8 mouse cellular contexts compared by ENCODE assay signal in the genomic region with DNA sequence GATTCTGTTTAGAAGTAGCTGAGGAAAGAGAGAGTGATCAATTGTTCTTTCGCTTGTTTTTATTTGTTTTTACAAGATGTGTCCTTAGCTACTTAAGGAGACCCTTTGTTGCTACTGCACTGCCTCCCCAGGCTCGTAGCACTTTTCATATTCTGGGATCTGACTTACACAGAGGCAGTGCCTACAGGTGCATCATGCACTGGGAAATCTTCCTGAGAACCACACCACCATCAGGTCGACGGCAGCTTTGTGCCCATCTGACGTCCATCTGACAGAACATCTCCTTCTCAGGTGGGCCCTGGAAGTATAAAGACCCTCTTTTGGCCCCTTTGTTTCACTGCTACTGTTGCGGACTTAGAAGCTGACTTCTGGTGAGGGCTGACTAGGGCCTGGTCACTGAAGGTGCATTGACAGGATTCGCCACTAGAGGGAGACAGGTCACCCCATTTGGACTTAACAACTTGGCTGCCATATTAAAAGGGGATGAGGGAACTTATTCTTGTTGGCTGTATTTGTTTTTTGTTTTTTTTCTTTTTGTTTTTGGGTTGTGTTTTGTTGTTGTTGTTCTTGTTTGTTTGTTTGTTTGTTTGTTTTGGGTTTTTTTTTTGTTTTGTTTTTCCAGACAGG. TPM values are rescaled to one million over a fixed set of nuclear protein-coding genes. Genes with fewer than 3 reads are reported as not detected.
A peak's percentile ranks its signal among the peaks of the same experiment; 100 is the strongest.
DNase-seq lines count a peak whose midpoint lies in the region; ATAC-seq and TF ChIP-seq lines count a peak whose summit lies in the region.

No protein-coding gene starts in this region.

- no peaks in the 10 kb centered on the region for H3K79me2 ChIP-seq in MEL (ENCODE audit: control insufficient read depth, insufficient read depth, low read length, poor library complexity)

- no peak for TF ChIP-seq EP300 in MEL (IDR thresholded peaks at IDR 0.05; ENCODE audit: low read depth in 1 of 2, low read length in 2 of 2)
- TF ChIP-seq EP300 in lung, postnatal 0 days (IDR thresholded peaks at IDR 0.05) = no peak

- DNase-seq in MEL (ENCODE audit: low read depth, low spot score) = peak; percentile 88
- DNase-seq in c-Kit-positive CD71-negative TER-119-negative erythroid progenitor cells, embryonic 14.5 days (ENCODE audit: low read depth) = peak; percentile 84
- DNase-seq in forebrain, embryonic 11.5 days (ENCODE audit: low spot score) = peak; percentile 89
- peak; percentile 86 to 91 for DNase-seq in heart, postnatal 10 days
- peak; percentile 74 to 91 for DNase-seq in layer of hippocampus, adult 2 months (ENCODE audit: low spot score in 2 of 2)
- peak; percentile 85 for DNase-seq in lung, postnatal 0 days (ENCODE audit: low spot score)
- DNase-seq in retina, adult 2 months (ENCODE audit: low read depth, low spot score) = peak; percentile 61
- peak; percentile 76 to 81 for DNase-seq in thymus, postnatal 36 days

- H3K4me1 ChIP-seq in MEL (ENCODE audit: control insufficient read depth in 1 of 2, insufficient read depth in 2 of 2, low read length in 2 of 2) = no peaks in the 10 kb centered on the region
- no peaks in the 10 kb centered on the region for H3K4me1 ChIP-seq in forebrain, embryonic 11.5 days (replicated peaks; ENCODE audit: control insufficient read depth, insufficient read depth, low read length)
- no peaks in the 10 kb centered on the region for H3K4me1 ChIP-seq in lung, postnatal 0 days (ENCODE audit: insufficient read depth, low read depth, low read length)

- H3K36me3 ChIP-seq in MEL (ENCODE audit: control insufficient read depth in 1 of 2, insufficient read depth in 2 of 2, low read length in 2 of 2) = no peaks in the 10 kb centered on the region; a peak in 1 of 4 replicates
- no peaks in the 10 kb centered on the region; the same call in 1 of the 2 replicates for H3K36me3 ChIP-seq in forebrain, embryonic 11.5 days (ENCODE audit: control insufficient read depth, insufficient read depth, low read length)
- H3K36me3 ChIP-seq in lung, postnatal 0 days (ENCODE audit: insufficient read depth, low read length) = no peaks in the 10 kb centered on the region; the same call in 1 of the 2 replicates

- ATAC-seq in forebrain, embryonic 11.5 days (replicated peaks; ENCODE audit: low FRiP score) = peak; percentile 44; the same call in 1 of the 2 replicates
- peak; percentile 70 for ATAC-seq in lung, postnatal 0 days

- no peak for TF ChIP-seq POLR2A in MEL (IDR thresholded peaks at IDR 0.05; ENCODE audit: control insufficient read depth in 1 of 2, insufficient read depth in 1 of 2, low read depth in 1 of 2, low read length in 2 of 2, poor library complexity in 1 of 2)

- TF ChIP-seq RAD21 in MEL (IDR thresholded peaks at IDR 0.05; ENCODE audit: low read depth, low read length) = peak; percentile 91

- no peak overlapping the region for H3K4me2 ChIP-seq in forebrain, embryonic 11.5 days (ENCODE audit: low read depth, low read length, severe bottlenecking)
- H3K4me2 ChIP-seq in lung, postnatal 0 days (replicated peaks; ENCODE audit: low read depth, low read length) = no peak overlapping the region

- no peak overlapping the region for H3K9ac ChIP-seq in MEL (ENCODE audit: control insufficient read depth, low read depth, low read length, poor library complexity, severe bottlenecking)
- H3K9ac ChIP-seq in forebrain, embryonic 11.5 days (ENCODE audit: low read length) = no peak overlapping the region
- no peak overlapping the region for H3K9ac ChIP-seq in lung, postnatal 0 days (replicated peaks; ENCODE audit: low read depth)

- no peaks in the 10 kb centered on the region for H3K9me3 ChIP-seq in MEL (replicated peaks; ENCODE audit: insufficient read depth, low read length)
- H3K9me3 ChIP-seq in forebrain, embryonic 11.5 days (ENCODE audit: control insufficient read depth, low read length) = no peaks in the 10 kb centered on the region
- H3K9me3 ChIP-seq in lung, postnatal 0 days (ENCODE audit: low read length) = no peaks in the 10 kb centered on the region

- H3K27ac ChIP-seq in MEL (ENCODE audit: control insufficient read depth, low read depth, low read length) = no peak overlapping the region
- no peak overlapping the region for H3K27ac ChIP-seq in forebrain, embryonic 11.5 days (ENCODE audit: low read depth, low read length)
- no peak overlapping the region for H3K27ac ChIP-seq in layer of hippocampus, adult 2 months
- H3K27ac ChIP-seq in lung, postnatal 0 days (ENCODE audit: low read length) = no peak overlapping the region

- H3K4me3 ChIP-seq in MEL (ENCODE audit: control insufficient read depth in 1 of 2, insufficient read depth in 1 of 2, low read depth in 2 of 2, low read length in 2 of 2) = no peak overlapping the region
- H3K4me3 ChIP-seq in forebrain, embryonic 11.5 days (ENCODE audit: low read depth, low read length) = no peak overlapping the region
- no peak overlapping the region for H3K4me3 ChIP-seq in layer of hippocampus, adult 2 months
- no peak overlapping the region for H3K4me3 ChIP-seq in lung, postnatal 0 days (ENCODE audit: low read depth, low read length)

- H3K27me3 ChIP-seq in MEL (ENCODE audit: control insufficient read depth in 1 of 2, insufficient read depth in 2 of 2, low read length in 2 of 2) = no peaks in the 10 kb centered on the region
- H3K27me3 ChIP-seq in forebrain, embryonic 11.5 days (ENCODE audit: control insufficient read depth, insufficient read depth, low read length) = no peaks in the 10 kb centered on the region
- no peaks in the 10 kb centered on the region for H3K27me3 ChIP-seq in lung, postnatal 0 days (replicated peaks; ENCODE audit: insufficient read depth, low read length)

- peak; percentile 87 to 92 (median 90) for TF ChIP-seq CTCF in MEL (IDR thresholded peaks at IDR 0.05 in 2 of 3, conservative IDR thresholded peaks at IDR 0.05 in 1 of 3; ENCODE audit: control insufficient read depth in 1 of 3, insufficient read depth in 1 of 3, low read depth in 2 of 3, low read length in 3 of 3, poor library complexity in 1 of 3, severe bottlenecking in 1 of 3)
- TF ChIP-seq CTCF in layer of hippocampus, adult 2 months (conservative IDR thresholded peaks at IDR 0.05) = peak; percentile 95
- TF ChIP-seq CTCF in lung, postnatal 0 days (IDR thresholded peaks at IDR 0.05) = peak; percentile 99

- intact Hi-C loops in heart, postnatal 10 days (cut with DNase I) = loop anchor here (1.0 to 5.0 kb wide), 4 partner anchors 49 to 155 kb away; no protein-coding TSS in a partner anchor

- WGBS in forebrain, embryonic 11.5 days = 34% methylated on average over 7 of the region's 7 CpGs
- WGBS in lung, postnatal 0 days = 27% methylated on average over 7 of the region's 7 CpGs

TF ChIP-seq in MEL, 35 proteins besides CTCF, POLR2A, EP300 and RAD21:
- TF ChIP-seq ZC3H11A (IDR thresholded peaks at IDR 0.05; ENCODE audit: low read depth, low read length) (peak; percentile 97), SIN3A (IDR thresholded peaks at IDR 0.05; ENCODE audit: low read length) (peak; percentile 37; the same call in 1 of the 2 replicates), HCFC1 (IDR thresholded peaks at IDR 0.05; ENCODE audit: low read depth, low read length) (0 out of 2 replicates have a peak, but pooled peaks have one; percentile 44), SMC3 (IDR thresholded peaks at IDR 0.05; ENCODE audit: low read depth, low read length) (peak; percentile 98), ZMIZ1 (IDR thresholded peaks at IDR 0.05; ENCODE audit: low read depth, low read length) (no peak), RCOR1 (IDR thresholded peaks at IDR 0.05; ENCODE audit: low read depth, low read length) (no peak)
TF ChIP-seq in MEL: peak in this region for 4.

RNA-seq across cellular contexts. Expression of a gene that starts 27.2 kb away (rescaled TPM):
- total RNA-seq in MEL (2012; rRNA removed) = 10.3 and 12.2 TPM in 2 replicates
- 10 to 100 TPM in 1 of 2 experiments, not detected in 1; 20.2 TPM for polyA plus RNA-seq in MEL (2012; ENCODE audit: insufficient read depth in 1 of 2, insufficient read length in 2 of 2, low read depth in 1 of 2, low replicate concordance in 2 of 2, missing spikeins in 1 of 2)
- 51.4 and 53.1 TPM in 2 replicates for polyA plus RNA-seq in forebrain, embryonic 11.5 days (2014; fragmentation: Nextera tagmentation; extraction: Ambion mirVana)
- total RNA-seq in heart, postnatal 10 days (2021) = 10 to 100 TPM; 46.6 to 58.9 TPM
- total RNA-seq in layer of hippocampus, adult 2 months (2021) = 10 to 100 TPM; 42.2 to 45.9 TPM
- 40.3 and 44.9 TPM in 2 replicates for polyA plus RNA-seq in lung, postnatal 0 days (2015; fragmentation: Nextera tagmentation; extraction: Ambion mirVana)

RNA-seq across cellular contexts. Expression of a gene that starts 34.6 kb away (rescaled TPM):
- total RNA-seq in MEL (2012; rRNA removed) = 2.8 and 4.1 TPM in 2 replicates
- 10 to 100 TPM in 1 of 2 experiments, not detected in 1; 11.0 TPM for polyA plus RNA-seq in MEL (2012; ENCODE audit: insufficient read depth in 1 of 2, insufficient read length in 2 of 2, low read depth in 1 of 2, low replicate concordance in 2 of 2, missing spikeins in 1 of 2)
- polyA plus RNA-seq in forebrain, embryonic 11.5 days (2014; fragmentation: Nextera tagmentation; extraction: Ambion mirVana) = 28.8 and 31.6 TPM in 2 replicates
- total RNA-seq in heart, postnatal 10 days (2021) = 100 to 1,000 TPM; 116 to 132 TPM
- 10 to 100 TPM; 49.2 to 50.6 TPM for total RNA-seq in layer of hippocampus, adult 2 months (2021)
- polyA plus RNA-seq in lung, postnatal 0 days (2015; fragmentation: Nextera tagmentation; extraction: Ambion mirVana) = 64.4 and 78.1 TPM in 2 replicates
